10 mouse cellular contexts compared by ENCODE assay signal in the genomic region with DNA sequence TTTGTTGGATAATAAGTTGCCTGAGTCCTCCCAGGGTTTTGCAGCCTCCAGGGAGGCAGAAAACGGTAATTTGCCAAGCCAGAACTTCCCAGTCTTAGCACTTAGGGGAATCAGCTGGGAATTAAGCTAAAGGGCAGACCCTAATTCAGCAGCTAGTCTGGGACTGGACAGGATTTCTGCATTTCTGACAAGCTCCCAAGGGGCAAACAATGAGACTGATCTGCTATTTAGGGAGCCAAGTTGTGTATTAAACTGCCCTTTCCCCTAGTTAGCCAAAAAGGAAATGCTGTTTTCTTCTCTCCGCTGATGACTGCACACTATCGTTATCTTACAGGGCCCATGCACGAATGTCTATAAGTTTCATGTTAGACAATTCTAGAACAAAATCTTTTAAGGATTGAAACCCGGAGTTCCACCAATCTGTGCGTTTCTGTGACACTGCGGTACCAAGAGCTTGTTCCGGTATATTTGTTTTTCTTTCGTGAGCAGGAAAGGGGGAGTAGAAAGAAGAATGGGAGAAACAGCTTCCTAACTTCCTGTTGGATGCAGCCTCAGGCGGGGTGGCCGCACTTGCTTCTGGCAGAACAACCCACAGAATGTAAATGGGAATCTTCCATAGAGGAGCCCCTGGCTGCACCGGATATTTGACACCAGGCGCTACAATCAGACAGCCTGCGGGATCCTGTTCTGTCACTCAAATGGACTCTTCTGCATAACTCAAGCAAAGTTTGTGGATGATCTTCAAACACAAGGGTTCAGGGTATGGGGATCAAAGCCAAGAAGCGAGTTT. TPM values are rescaled to one million over a fixed set of nuclear protein-coding genes. Genes with fewer than 3 reads are reported as not detected.
DNase-seq lines count a peak whose midpoint lies in the region; ATAC-seq and TF ChIP-seq lines count a peak whose summit lies in the region.
"Had no signal": no experiment of that assay in that cellular context is flagged by ENCODE, and none has a peak within 500 bp of the region (broad histone marks: within the 10 kb centered on the region; RNA-seq: fewer than 3 reads in every experiment).

No protein-coding gene starts in this region.

- peak; percentile 25 for DNase-seq in adrenal gland, postnatal 14 days
- no peak for DNase-seq in adrenal gland, adult 18-20 months (ENCODE audit: low spot score in 2 of 2)
- DNase-seq in lung, adult 2 months: no peak
- no peak for DNase-seq in lung, postnatal 14 days
- peak; percentile 36 for DNase-seq in mesoderm, embryonic 11.5 days (ENCODE audit: low read depth, low spot score)
- DNase-seq in yolk sac, embryonic 10.5 days (ENCODE audit: low spot score): no peak
- DNase-seq in left cerebral cortex, adult 2 months (ENCODE audit: extremely low spot score in 1 of 2, low spot score in 2 of 2): no peak
- DNase-seq: spleen, adult 18-20 months had no signal

- peak overlapping the region; percentile 2 for H3K27ac ChIP-seq in hindbrain, embryonic 16.5 days (ENCODE audit: low read depth, low read length)
- H3K27ac ChIP-seq in left cerebral cortex, adult 2 months: no peak overlapping the region

- H3K9me3 ChIP-seq in hindbrain, embryonic 16.5 days (ENCODE audit: control insufficient read depth, low read length): no peaks in the 10 kb centered on the region

- H3K4me2 ChIP-seq in hindbrain, embryonic 16.5 days (ENCODE audit: low read length): peak overlapping the region; percentile 11

- ATAC-seq in hindbrain, embryonic 16.5 days: no peak

- no peak for TF ChIP-seq CTCF in lung, adult 2 months (IDR thresholded peaks at IDR 0.05; ENCODE audit: insufficient read depth, low read length)
- TF ChIP-seq CTCF in left cerebral cortex, adult 2 months (IDR thresholded peaks at IDR 0.05): no peak

- no peak for TF ChIP-seq POLR2A in lung, adult 2 months (IDR thresholded peaks at IDR 0.05; ENCODE audit: borderline replicate concordance, extremely low read depth, low read depth, low read length)

- H3K9ac ChIP-seq in hindbrain, embryonic 16.5 days (ENCODE audit: low read depth, low read length): no peak overlapping the region

- intact Hi-C loops in left cerebral cortex, adult 2 months (cut with DNase I): no loop called here

- H3K4me3 ChIP-seq in lung, adult 2 months (replicated peaks; ENCODE audit: extremely low read depth, low read depth, low read length): peak overlapping the region; percentile 20
- H3K4me3 ChIP-seq in hindbrain, embryonic 16.5 days (ENCODE audit: low read length): no peak overlapping the region
- H3K4me3 ChIP-seq in left cerebral cortex, adult 2 months: no peak overlapping the region

- peaks cover 2% of the 10 kb centered on the region; the same call in 1 of the 2 replicates for H3K4me1 ChIP-seq in lung, adult 2 months (ENCODE audit: control insufficient read depth, insufficient read depth, low read length)
- H3K4me1 ChIP-seq in hindbrain, embryonic 16.5 days (ENCODE audit: control insufficient read depth, insufficient read depth, low read depth, low read length): peaks cover 5% of the 10 kb centered on the region; the same call in 1 of the 2 replicates

- H3K36me3 ChIP-seq in hindbrain, embryonic 16.5 days (ENCODE audit: control insufficient read depth, insufficient read depth, low read length): no peaks in the 10 kb centered on the region

- WGBS in lung, adult 2 months: 15% methylated on average over 15 of the region's 15 CpGs
- WGBS in hindbrain, embryonic 16.5 days: 44% methylated on average over 15 of the region's 15 CpGs

- no peaks in the 10 kb centered on the region for H3K27me3 ChIP-seq in hindbrain, embryonic 16.5 days (replicated peaks; ENCODE audit: control insufficient read depth, insufficient read depth, low read length)

RNA-seq across cellular contexts. Expression of gene Afap1l2, which starts 9.2 kb away (rescaled TPM):
- 15.2 and 17.3 TPM in 2 replicates for total RNA-seq in adrenal gland, postnatal 14 days (2021)
- total RNA-seq in adrenal gland, adult 18-20 months (2021): 10 to 100 TPM; 36.0 to 43.6 TPM
- polyA plus RNA-seq in lung, adult 2 months (2012; rRNA removed): 7.0 and 10.0 TPM in 2 replicates
- polyA plus RNA-seq in hindbrain, embryonic 16.5 days (2015; fragmentation: Nextera tagmentation; extraction: Ambion mirVana): 13.9 and 16.4 TPM in 2 replicates
- total RNA-seq in left cerebral cortex, adult 2 months (2021): 1 to 10 TPM; 7.9 to 8.4 TPM
- total RNA-seq: common myeloid progenitor, adult 5-6 weeks had no signal

Comparison
In these comparisons a context has a peak if more than half of its experiments do, and no peak if none do; other contexts are left out.
1. DNase-seq: peak in adrenal gland, postnatal 14 days (single experiment) and mesoderm, embryonic 11.5 days (single experiment); none in adrenal gland, adult 18-20 months (0 of 2), lung, adult 2 months (single experiment), lung, postnatal 14 days (single experiment), yolk sac, embryonic 10.5 days (single experiment) and left cerebral cortex, adult 2 months (0 of 2).